Mouse (Mus musculus) heart, postnatal 25 days (tissue): ENCODE measurements at regions not wholly inside any gene's neighbourhood (a gene's known extent, or its start where the extent isn't known, plus 50 kb on each side); places are given as distances from the start of the nearest gene placed in this dataset.

Experiments
- DNase-seq: peaks from one replicate; pipeline ENCODE4 v3.0.0; 2022; ENCODE audit warnings: low spot score
- intact Hi-C: fragments of 180-260 bp; cut with DNase I; formaldehyde crosslinking; loops from one replicate; pipeline ENCODE4 v1.15.1; 2025

DNA sequence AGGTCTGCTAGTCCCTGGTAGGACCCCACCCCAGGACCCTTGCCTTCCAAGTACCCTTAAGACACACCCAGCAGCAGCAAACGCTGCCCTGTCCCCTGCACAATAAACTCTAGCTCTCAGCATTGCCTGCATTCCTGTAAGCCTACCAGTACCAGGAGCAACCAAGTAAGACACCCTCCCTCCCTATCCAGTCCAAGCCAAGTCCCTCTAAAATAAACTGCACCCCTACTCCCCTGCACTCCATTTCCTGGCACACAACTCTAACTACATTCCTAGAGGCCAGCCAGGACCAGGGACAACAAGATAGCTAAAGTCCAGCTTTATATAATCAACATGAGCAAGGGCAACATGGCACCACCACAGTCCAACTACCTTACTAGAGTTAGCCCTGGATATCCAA lies 103.5 kb downstream of the Ids start:
- no peak for DNase-seq
- intact Hi-C loops = no loop called here

DNA sequence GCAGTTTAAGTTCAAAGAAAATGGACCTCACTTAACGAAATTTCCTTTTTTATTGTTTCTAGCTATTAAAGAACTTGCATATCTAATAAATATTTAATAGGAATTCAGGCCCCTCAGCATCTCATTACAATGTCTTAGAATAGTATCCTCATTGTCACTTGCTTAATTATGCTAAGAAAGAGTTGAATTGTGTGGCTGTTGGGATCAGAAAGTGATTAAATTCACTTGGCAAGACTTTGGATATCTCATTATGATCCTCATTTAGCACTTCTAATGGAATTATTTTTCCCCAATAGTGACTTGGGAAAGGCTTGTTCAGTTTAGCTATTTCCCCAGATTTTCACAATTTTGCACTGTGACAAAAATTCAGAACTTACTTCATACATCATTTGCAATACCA lies 148.9 kb downstream of the Ids start:
- DNase-seq = no peak
- intact Hi-C loops = no loop called here

DNA sequence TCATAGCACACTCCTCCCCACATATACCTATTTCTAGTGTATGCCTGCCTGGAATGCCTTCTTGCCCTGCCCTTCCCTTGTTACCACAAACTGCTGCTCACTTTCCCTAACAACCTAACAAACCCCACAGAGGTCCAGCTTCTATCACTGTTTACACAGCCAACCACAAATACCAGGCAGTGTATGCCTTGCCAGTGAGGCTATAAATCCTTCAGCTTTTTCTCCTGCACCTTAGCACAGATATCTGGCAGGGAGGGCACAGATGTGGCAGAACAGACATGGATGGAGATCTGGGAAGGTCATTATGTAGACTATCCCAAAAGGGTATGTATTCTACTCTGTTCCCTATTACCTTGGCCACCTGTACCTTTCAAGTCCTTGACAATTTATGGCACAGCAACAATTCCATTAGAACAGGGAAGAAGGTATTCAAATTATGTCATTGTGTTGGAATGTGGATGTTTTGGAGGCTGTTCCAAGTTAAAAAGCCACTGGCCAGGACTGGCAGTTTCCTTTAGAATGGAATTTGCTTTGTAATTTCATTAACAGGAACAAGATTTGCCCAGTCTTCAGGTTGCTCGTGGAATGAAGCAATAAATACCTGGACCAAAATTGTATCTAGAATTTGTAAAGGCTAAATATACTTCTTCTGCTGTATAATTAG lies 180.3 kb downstream of the Ids start:
- no peak for DNase-seq
- intact Hi-C loops = no loop called here

DNA sequence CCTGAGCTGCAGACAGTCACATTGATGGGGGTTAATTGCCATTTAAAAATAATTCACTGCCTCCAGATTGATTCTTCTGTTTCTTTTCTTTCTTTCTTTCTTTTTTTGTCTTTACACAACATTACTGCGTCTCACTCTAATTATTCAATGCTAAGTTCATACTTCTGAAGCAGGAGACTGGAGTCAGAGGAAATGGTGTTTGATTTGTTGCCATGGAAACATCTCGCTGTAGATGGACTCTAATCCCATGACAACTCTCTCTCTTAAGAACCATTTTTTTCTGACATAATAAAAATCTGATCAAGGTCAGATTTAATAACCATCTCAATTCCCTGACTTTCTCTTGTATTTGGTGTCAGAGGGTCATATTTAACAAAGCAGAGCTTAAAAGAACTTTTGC lies 195.1 kb downstream of the Ids start:
- intact Hi-C loops = loop anchor here (10.0 kb wide), 1 partner anchor 1215 kb away; no protein-coding TSS in a partner anchor
- DNase-seq = no peak

DNA sequence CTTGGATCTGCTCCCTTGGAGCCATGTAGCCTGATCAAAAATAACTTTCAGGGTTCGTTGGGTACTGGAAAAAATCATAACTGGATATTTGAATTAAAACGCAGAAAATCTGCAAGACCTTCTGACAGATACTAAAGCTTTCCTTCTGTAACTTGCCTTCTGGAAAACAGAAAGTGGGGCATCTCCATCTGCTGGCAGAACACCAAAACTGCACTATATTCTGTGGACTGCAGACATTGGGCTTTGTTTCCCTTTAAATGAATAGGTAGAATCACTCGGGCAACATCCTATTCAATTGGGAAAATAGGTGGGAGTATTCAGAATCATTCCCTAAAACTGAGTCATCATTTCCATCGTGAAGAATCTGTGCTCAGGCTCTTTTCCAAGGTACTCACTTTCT lies 203.9 kb downstream of the Ids start:
- intact Hi-C loops = loop anchor here (10.0 kb wide), 1 partner anchor 1206 kb away; no protein-coding TSS in a partner anchor
- DNase-seq = no peak
